Mouse (Mus musculus) urinary bladder, adult 18-20 months (tissue): ENCODE data around the gene Dixdc1.

Experiments used
- DNase-seq, 2 experiments: peaks; one replicate each; pipeline ENCODE4 v3.0.0; 2022; ENCODE audit warnings: low spot score in 2 of 2, mixed read lengths in 2 of 2

The Dixdc1 gene

DNA sequence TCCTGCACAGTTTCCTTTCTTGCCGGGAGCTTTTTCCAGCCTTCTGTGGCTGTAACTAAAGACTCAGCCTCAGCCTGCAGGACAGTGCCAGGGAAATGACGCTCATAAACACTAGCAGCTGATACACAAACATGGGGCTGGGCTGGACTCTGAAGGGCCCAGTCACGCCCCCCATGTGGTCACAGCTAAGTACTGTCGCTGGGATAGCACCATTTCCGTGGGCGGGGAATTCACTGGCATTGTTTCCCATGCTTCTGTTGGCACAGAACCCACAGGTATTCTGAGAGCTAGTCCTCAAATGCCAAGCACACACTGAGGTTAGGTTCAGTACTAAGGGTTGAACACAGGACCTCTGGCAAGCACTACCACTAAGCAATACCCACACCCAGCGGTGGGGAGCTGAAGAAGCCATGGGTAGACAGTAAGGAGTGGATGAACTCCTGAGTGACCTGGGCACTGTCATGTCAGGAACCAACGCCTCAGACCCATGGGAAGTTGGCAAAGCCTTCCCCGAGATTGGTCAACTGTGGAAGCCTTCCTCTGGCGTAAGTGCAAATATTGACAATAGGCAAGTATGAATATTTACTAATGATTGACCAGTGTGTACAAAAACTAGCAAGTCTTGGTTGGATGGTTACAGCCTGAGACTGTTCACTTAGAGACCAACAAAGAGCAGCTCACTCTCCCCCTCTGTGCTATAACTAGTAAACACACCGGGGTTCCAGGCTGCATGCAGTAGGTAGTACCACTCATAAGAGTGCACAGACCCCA, 38.2 kb downstream of the Dixdc1 start:
- peak; percentile 22 to 24 for DNase-seq

DNA sequence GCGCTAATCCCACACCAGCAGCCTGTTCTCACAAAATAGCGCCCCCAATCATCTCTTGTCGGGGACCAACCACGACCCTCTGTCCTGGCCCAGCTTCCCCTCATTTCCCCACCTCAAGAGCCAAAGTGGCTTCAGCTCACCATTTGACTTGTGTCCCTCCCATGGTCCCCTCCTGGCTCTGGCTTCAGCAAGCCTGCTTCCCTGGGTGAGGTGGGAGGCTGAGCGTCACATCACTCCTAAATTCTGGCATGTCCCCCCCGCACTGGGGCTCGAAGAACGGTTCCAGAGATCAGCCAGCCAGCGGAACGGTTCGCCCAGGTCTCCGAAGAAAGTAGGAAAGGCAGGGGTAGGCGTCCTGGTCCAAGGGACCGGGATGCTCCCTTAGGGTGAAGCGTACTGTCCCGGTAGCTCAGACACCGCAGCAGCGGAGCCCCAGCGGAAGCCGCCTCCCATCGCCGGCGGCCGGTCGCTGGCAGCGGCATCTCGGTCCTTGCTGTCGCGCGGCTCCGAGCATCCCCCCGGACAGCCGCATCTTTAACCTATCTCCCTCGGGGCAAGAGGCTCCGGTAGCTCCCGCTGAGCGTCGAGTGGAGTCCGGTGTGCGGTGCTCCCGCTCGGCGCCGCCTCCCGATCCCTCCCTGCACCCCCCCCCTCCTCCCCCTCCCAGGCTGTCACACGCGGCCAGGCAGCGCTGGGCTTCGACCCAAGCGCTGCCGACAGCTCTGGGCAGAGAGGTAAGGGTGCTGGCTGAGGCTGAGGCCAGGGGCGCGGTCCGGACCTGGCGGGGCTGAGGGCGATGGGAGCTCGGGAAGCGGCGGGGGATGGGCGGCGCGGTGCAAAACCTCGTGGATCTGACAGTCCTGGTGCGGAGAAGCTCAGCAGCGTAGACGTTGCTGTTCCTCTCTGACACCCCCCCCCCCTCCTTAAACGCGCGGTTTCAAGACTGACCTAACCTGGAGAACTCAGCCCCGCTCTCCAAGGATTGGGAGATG, 40.6 kb downstream of the Dixdc1 start:
- DNase-seq, result peak in 1 of 2 experiments; percentile 51

- DNase-seq, result peak; percentile 44 to 72
Observed at GRCm38 (mm10) chr9:50697706-50698041, 41.6 kb downstream of the Dixdc1 start.

DNA sequence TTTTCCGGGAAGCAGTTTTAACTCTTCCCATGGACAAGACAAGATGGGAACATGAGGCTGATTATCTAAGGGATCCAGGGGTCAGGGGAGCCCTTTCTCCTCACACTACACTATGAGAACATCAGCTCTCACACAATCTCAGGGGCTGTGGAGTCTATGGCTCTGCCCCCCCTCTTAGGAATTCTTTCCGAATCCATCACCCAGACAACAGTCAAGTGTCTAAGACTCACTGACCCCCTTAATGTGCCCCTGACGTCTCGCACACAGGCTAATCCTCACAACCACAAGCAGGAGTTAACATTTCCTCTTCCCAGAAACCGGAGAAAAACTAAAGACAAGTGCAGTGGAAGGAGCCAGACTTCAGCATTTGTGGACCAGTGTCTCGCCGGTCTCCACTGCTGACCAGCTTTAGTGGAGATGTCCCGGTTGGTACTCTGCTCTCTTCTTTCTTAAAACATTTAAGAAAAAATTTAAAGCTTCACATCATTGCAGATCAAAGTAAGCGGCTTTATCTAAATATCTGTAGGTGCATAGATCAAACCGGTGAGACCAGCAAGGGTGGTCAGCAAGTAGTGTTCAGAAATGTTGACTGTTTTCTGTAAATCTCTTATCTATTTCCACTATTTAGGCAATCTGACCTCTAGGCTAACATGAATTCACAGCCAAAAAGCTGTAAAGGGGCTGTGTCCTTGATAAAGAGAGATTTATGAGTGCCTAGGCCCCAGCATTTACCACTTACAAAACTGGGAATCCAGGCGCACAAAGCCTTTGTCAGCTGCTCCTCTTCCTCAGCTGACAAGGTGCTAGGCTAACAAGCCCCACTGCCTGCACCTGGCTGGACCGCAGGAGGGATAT, 42.2 kb downstream of the Dixdc1 start:
- DNase-seq, result no peak

DNA sequence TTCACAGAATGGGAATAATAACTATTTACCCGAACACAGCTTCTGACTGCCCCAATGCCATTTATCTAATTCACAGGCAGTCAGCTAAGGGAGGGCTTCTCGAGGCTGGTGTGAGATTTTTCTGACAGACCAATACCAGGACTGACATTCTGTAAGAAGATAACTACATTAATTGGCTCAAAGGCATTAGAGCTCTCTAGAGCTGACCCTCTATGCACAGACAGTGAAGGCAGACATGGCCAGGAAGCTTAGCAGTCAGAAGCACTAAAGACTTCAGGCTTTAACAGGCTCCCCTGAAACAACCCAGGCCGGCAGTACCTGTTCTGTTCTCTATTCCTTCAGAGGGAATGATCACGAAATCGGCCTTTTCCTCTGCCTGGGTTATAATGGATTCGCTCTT, 44.2 kb downstream of the Dixdc1 start:
- no peak for DNase-seq

DNA sequence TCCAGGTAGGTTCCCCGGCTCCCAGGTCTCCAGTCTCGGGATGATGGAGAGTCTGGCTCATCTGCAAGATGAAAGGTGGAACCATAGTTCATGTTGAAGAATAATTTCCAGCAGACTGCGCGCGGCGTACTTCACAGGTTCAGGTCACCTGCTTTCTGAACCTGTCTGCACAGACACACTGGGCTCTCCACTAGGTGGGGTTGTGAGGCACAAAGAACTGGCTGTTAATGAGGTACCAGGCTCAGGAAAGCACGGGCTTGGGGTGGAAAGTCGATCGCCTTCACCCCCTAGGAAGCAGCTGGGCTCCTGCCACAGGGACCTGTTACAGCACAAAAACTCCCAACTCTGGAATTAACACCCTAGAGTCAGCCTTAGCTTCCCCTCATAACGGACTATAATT, 45.7 kb downstream of the Dixdc1 start:
- DNase-seq, result peak; percentile 13 to 26

- no peak for DNase-seq
Observed at GRCm38 (mm10) chr9:50692626-50693580, 46.4 kb downstream of the Dixdc1 start.

DNA sequence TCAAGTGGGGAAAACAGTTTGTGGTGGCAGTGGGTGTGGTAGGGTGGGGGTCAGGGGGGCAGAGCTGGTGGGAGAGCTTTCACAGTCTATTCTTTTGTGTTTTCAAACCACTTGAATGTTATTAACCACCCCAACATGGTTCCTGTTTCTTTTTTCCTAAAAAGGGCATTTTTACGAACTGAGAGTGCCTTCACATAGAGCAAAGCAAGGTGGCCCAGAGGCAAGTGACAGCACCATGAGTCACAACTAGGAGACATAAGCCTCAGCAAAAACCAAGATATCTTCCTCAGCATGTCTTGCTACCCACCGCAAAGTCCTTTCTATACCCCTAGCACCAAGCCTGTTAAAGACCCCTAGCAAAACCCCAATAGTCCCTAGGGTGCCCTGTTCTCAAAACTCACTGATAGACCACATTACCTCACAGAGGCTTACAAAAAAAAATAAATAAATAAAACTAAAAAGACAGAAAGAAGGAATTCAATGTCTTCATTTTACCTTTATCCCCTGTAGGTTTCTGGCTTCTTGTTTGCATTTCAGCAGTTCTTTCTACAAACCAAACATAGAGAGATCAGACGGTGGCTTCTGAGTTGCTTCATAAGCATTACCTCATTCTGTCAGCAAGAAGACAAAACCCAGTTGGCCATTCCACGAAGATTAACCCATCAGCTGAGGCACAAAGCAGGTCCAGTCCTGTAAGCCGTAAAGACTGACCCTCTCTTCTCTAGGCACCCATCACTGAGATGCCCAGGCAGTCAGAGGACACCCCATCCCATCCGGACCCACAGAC, 52.3 kb downstream of the Dixdc1 start:
- no peak for DNase-seq

GRCm38 (mm10) chr9:50681727-50682126, 57.6 kb downstream of the Dixdc1 start:
- no peak for DNase-seq

- DNase-seq, result no peak
Observed at GRCm38 (mm10) chr9:50679406-50679805, 59.9 kb downstream of the Dixdc1 start.

GRCm38 (mm10) chr9:50674771-50675170, 64.5 kb downstream of the Dixdc1 start:
- DNase-seq, result no peak

GRCm38 (mm10) chr9:50670690-50671089, 68.6 kb downstream of the Dixdc1 start:
- peak in 1 of 2 experiments; percentile 31 for DNase-seq

- DNase-seq, result no peak
Observed at GRCm38 (mm10) chr9:50667579-50668498, 71.5 kb downstream of the Dixdc1 start.

DNA sequence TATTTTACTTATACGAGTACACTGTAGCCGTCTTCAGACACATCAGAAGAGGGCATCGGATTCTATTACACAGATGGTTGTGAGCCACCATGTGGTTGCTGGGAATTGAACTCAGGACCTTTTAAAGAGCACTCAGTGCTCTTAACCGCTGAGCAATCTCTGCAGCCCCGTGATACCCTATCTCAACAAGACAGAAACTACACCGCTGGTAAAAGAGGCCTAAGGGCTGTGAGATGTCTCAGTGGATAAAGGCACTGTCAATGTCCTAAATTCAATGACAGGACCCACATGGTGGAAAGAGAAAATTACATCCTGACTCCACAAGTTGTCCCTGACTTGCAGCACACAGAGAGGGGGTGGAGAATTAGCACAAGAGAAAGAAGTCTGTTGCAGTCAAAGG, 72.9 kb downstream of the Dixdc1 start:
- DNase-seq, result no peak

DNA sequence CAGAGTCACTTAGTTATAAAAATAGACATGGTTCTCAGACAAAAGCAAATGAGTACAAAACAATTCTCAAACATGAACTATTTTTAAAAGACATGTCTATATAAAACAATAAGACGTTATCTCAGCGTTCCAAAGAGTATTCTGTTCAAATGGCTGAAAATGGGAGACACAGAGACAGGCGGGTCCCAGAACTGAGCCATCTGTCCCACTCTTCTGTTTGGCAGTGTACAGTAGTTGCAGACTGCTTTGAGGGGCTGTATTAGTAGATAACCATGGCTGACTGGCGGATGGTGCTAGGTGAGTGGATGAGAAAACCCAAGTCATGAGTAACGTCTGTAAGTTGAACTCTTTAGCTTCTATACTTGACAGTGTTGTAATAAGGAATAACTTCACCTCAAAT, 74.5 kb downstream of the Dixdc1 start:
- no peak for DNase-seq

DNA sequence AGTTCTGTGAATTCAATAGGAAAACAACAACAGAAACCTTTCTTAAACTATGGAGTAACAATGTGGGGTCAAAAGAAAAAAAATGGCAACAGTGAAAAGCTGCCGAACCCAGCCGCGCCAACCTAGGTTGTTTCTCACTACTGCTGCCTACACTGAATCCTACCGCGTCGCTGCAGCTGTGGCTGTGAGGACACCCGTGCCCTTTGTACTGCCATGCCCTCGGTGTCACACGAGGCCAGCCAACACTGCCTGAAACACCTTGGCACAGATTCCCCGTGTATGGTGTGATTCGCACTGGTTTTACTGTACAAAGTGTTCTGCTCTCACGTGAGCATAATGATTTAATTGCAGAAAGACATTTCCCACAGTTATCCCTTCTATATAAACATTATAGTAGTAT, 78.9 kb downstream of the Dixdc1 start:
- DNase-seq, result no peak

DNA sequence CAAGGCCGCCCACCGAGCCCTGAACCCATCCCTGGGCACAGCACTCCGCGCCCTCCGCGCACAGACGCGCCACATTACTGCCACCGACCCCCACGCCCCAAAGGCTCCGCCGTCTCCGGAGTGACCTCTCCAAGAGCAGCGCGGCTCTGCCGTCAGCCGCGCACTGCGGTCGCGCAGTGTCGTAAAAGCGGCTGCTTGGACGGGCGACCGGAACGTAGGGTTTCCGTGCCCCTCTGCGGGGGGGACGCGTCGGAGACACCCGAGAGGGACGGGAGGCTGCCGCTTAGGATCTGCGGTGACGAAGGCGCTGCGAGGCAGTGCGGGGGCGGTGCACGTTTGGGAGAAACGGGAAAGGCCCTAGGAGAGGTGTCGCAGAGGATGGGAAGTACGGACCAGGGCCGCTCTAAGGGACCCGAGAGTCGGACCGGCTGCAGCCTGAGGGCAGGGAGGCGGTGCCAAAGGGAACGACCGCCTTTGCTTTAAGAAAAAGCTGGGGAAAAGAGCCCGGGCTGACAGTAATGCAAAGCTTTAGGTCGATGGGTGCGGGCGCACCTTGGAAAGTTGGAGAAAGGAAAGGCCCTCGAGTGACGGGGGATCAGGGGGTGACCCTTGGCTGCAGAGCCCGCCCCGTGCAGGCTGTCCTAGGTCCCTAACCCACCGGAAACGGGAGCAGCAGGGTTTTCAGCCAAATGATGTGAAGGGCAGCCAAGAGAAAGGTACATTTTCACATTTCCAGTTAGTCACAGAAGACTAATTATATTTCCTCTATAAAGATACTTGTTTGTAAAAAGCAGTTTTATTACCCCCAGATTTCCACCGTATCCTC, 79.7 kb downstream of the Dixdc1 start, which contains the start of gene Dlat:
Gene Dlat (minus strand): TSS at position 389 of the 826 bp plus-strand sequence.
- peak; percentile 79 to 92 for DNase-seq

DNA sequence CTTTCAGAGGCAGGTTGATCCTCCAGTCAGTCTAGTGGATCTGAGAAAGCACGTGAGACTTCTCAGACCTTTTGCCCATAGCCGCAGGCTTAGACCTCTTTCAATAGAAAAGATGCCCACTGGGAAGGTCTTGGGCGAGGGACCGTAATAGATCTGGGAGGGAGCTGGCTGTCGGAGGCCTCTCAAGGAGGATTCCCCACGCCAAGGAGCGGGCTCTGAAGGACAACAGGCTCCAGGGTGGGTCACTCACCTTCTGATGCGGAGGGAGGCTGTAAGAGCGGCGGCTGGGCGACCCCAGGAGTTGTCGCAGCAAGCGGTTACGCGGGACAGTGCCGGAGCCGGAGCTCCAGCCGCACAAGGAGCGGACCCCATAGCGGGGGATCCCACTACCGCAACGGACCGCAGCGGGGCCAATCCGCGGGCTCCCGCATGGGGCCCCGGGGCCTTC, 80.4 kb downstream of the Dixdc1 start:
- no peak for DNase-seq
